Mouse (Mus musculus) megakaryocyte, embryonic 14.5 days (primary cell): ENCODE measurements around the gene Ano6.

Experiments used
- FLI1 ChIP-seq: IDR thresholded peaks from 2 replicates; pipeline ENCODE4 v1.6.1; 2012; ENCODE audit warnings: low read length, inconsistent platforms, mixed read lengths
- GATA1 ChIP-seq: IDR thresholded peaks from 3 replicates; pipeline ENCODE4 v1.6.1; 2012; ENCODE audit warnings: mixed read lengths, low read length, inconsistent platforms, borderline replicate concordance

DNA sequence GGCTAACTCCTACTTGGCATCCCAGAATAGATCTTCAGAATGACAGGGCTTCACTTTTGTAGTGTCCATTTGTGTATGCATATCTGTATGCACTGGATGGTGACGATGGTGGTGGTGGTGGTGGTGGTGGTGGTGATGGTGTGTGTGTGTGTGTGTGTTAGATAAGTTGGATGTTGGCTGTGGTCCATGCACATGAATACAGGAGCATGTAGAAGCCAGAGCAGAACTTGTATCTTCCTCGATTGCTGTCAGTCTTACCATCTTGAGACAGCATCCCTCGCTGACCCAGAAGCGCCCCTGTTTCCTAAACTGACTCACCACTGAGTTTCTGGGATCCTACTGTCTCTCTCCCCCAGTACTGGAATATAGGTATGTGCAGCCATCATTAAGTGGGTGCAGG, 131.0 kb downstream of the Ano6 start:
- TF ChIP-seq FLI1 = no peak
- no peak for TF ChIP-seq GATA1
